Mouse (Mus musculus): ENCODE measurements around the gene Olfr279. TPM values are rescaled to one million over a fixed set of nuclear protein-coding genes. Genes with fewer than 3 reads are reported as not detected.

The Olfr279 gene
- polyA plus RNA-seq, 1 experiment, result 0.48 TPM

DNA sequence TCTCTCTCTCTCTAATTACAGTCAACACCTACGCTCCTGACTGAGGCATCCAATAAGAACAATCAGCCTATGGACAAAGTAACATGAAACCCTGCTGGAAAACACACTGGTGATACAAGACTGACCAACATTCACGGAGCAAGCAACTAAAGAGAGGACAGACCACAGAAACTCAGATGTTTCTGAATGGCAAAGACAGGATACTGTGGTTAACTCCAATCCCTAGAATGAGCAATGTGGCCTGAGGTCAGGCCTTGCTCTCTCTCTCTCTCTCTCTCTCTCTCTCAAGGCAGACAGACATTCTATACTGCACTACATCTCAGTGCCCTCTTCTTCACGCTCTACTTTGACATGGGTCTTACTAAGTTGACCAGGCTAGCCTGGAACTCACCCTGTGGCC lies 29.0 kb downstream of the Olfr279 start:
- peaks cover 11% of the 10 kb centered on the region for H3K36me3 ChIP-seq (ENCODE audit: control insufficient read depth, insufficient read depth, low read length)
- H3K4me1 ChIP-seq (ENCODE audit: control insufficient read depth, insufficient read depth, low read length), result 0 out of 2 replicates have a peak, but pooled peaks cover 2% of the 10 kb centered on the region
- H3K4me3 ChIP-seq (ENCODE audit: control insufficient read depth, low read depth, low read length), result no peak overlapping the region
- no peak overlapping the region for H3K27ac ChIP-seq (ENCODE audit: control insufficient read depth, insufficient read depth, low read depth, low read length)
- no peak for TF ChIP-seq POLR2A (IDR thresholded peaks at IDR 0.05; ENCODE audit: control insufficient read depth, low read depth, low read length)
- no peak for TF ChIP-seq CTCF (IDR thresholded peaks at IDR 0.05; ENCODE audit: control insufficient read depth, insufficient read depth, insufficient replicate concordance, low read depth, low read length)
- no peaks in the 10 kb centered on the region for H3K27me3 ChIP-seq (ENCODE audit: control insufficient read depth, insufficient read depth, low read length)

DNA sequence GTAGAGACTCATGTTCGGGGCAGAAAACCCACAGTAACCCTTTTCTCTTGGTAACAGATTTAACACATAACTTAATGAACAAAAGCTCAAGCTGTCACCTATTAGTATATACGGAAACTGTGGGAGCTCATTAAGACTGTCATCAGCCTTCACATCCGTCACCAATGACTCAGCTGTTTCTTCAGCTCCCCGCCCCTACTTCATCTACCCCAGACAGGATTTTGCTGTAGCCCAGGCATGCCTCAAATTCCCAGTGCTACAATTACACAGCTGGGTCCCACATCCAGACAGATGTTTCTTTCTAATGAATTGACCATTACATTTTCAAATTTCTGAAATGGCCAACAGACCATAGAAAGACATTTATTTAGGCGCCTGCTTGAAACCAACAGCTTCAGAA lies 33.9 kb downstream of the Olfr279 start:
- H3K4me1 ChIP-seq (ENCODE audit: control insufficient read depth, insufficient read depth, low read length), result no peaks in the 10 kb centered on the region
- H3K36me3 ChIP-seq (ENCODE audit: control insufficient read depth, insufficient read depth, low read length), result peaks cover 11% of the 10 kb centered on the region
- H3K4me3 ChIP-seq (ENCODE audit: control insufficient read depth, low read depth, low read length), result no peak overlapping the region
- no peaks in the 10 kb centered on the region for H3K27me3 ChIP-seq (ENCODE audit: control insufficient read depth, insufficient read depth, low read length)
- no peak overlapping the region for H3K27ac ChIP-seq (ENCODE audit: control insufficient read depth, insufficient read depth, low read depth, low read length)
- TF ChIP-seq CTCF (IDR thresholded peaks at IDR 0.05; ENCODE audit: control insufficient read depth, insufficient read depth, insufficient replicate concordance, low read depth, low read length), result no peak
- TF ChIP-seq POLR2A (IDR thresholded peaks at IDR 0.05; ENCODE audit: control insufficient read depth, low read depth, low read length), result no peak

DNA sequence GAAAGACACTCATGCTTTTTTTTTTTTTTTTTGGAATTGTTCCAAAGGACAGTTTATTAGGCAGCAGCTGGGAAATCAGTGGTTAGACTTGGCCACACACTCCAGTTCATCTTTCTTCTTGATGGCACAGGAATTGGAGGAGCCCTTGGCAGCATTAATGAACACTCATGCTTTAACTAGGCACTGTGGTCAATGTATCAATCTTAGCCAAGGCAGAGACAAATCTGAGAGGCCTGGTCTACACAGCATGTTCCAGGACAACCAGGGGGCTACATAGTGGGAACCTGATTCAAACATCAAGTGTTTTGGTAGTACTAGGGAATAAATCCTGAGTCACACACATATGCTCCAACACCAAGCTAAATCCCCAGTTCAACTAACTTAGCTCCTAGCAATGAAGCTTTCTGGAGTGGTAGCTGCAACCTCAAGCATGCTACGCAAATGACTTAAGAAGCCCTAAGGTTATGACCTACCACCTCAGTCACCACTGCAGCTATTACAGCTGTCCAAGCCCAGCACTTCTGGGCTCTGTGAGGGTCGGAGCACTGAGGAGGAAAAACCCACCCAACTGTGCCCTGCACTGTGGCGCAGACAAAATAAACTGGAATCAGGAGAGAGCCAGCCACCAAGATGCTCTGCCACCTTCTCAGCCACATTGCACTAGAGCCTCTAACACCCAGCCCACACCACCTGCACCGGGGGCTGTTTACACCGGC lies 35.0 kb downstream of the Olfr279 start:
- H3K27me3 ChIP-seq (ENCODE audit: control insufficient read depth, insufficient read depth, low read length), result no peaks in the 10 kb centered on the region
- no peak overlapping the region for H3K27ac ChIP-seq (ENCODE audit: control insufficient read depth, insufficient read depth, low read depth, low read length)
- no peak overlapping the region for H3K4me3 ChIP-seq (ENCODE audit: control insufficient read depth, low read depth, low read length)
- H3K36me3 ChIP-seq (ENCODE audit: control insufficient read depth, insufficient read depth, low read length), result peaks cover 11% of the 10 kb centered on the region
- peaks cover under 1% of the 10 kb centered on the region; the same call in 1 of the 2 replicates for H3K4me1 ChIP-seq (ENCODE audit: control insufficient read depth, insufficient read depth, low read length)
- TF ChIP-seq CTCF (IDR thresholded peaks at IDR 0.05; ENCODE audit: control insufficient read depth, insufficient read depth, insufficient replicate concordance, low read depth, low read length) (no peak), POLR2A (IDR thresholded peaks at IDR 0.05; ENCODE audit: control insufficient read depth, low read depth, low read length) (no peak)

DNA sequence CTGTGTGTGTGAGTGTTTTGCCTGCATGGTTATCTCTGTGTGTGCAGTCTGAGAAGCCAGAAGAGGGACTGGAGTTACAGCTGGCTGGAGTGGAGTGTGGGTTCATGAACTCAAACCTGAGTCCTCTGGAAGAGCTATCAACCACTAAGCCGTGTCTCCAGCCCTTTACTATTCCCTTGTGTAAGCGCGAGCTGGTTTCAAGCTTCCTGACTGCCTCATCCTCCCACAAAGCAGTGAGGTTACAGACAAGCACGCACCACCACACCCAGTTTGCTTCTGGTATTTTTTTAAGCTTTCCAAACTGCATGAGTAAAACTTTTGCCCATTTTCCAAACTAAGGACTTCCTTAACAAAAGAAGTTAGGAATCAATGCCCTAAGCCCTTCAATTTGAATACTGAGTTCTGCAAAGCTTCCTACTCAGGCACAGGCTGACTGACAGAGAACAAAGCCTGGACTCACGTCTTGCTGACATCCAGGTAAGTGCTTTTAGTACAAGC lies 35.9 kb downstream of the Olfr279 start:
- peaks cover 6% of the 10 kb centered on the region for H3K4me1 ChIP-seq (ENCODE audit: control insufficient read depth, insufficient read depth, low read length)
- no peak overlapping the region for H3K4me3 ChIP-seq (ENCODE audit: control insufficient read depth, low read depth, low read length)
- H3K27me3 ChIP-seq (ENCODE audit: control insufficient read depth, insufficient read depth, low read length), result no peaks in the 10 kb centered on the region
- peaks cover 8% of the 10 kb centered on the region for H3K36me3 ChIP-seq (ENCODE audit: control insufficient read depth, insufficient read depth, low read length)
- H3K27ac ChIP-seq (ENCODE audit: control insufficient read depth, insufficient read depth, low read depth, low read length), result no peak overlapping the region
- TF ChIP-seq CTCF (IDR thresholded peaks at IDR 0.05; ENCODE audit: control insufficient read depth, insufficient read depth, insufficient replicate concordance, low read depth, low read length) (no peak), POLR2A (IDR thresholded peaks at IDR 0.05; ENCODE audit: control insufficient read depth, low read depth, low read length) (no peak)

DNA sequence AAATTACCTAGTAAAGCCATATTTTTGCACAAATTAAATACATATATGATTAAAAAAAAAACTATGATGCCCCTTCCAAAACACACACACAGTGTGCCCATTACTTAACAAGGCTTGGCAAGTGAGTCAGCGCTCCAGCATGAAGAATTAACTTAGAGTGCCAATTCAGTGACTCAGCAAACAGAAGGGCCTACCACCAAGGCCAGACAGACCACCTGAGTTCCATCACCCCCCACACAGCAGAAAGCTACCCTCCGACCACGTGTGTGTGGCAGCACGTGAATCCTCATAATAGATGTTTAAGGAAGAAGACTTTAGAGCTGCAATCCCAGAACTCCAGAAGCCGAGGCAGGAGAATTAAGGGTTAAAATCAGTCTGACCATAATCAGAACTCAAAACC lies 40.1 kb downstream of the Olfr279 start:
- peaks cover 7% of the 10 kb centered on the region for H3K4me1 ChIP-seq (ENCODE audit: control insufficient read depth, insufficient read depth, low read length)
- no peaks in the 10 kb centered on the region for H3K27me3 ChIP-seq (ENCODE audit: control insufficient read depth, insufficient read depth, low read length)
- H3K4me3 ChIP-seq (ENCODE audit: control insufficient read depth, low read depth, low read length), result peak overlapping the region; percentile 58
- peaks cover 4% of the 10 kb centered on the region for H3K36me3 ChIP-seq (ENCODE audit: control insufficient read depth, insufficient read depth, low read length)
- H3K27ac ChIP-seq (ENCODE audit: control insufficient read depth, insufficient read depth, low read depth, low read length), result no peak overlapping the region
- TF ChIP-seq POLR2A (IDR thresholded peaks at IDR 0.05; ENCODE audit: control insufficient read depth, low read depth, low read length), result no peak
- no peak for TF ChIP-seq CTCF (IDR thresholded peaks at IDR 0.05; ENCODE audit: control insufficient read depth, insufficient read depth, insufficient replicate concordance, low read depth, low read length)

DNA sequence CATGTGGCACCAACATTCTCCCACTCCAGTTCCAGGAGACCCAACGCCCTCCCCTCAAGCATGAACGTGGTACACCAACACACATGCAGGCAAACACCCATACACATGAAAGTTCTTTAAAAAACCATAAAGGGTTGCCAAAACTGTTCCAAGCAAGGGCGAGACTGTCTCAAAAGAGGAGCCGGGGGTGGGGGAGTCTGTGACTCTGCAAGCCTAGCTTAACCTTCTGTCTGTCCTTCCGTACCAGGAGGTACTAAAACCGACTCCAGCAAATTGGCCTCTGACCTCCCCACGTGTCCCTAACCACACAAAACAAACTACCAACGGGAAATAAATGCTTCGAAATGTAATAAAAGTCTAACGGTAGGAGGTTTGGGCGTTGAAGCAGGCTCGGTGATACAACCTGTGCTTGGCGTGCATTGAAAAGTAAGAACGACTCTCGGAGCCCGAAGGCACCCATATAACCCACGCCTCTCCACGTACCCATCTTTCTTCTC lies 40.9 kb downstream of the Olfr279 start:
- Histone ChIP-seq H3K4me1 (ENCODE audit: control insufficient read depth, insufficient read depth, low read length) (peaks cover 7% of the 10 kb centered on the region), H3K27me3 (ENCODE audit: control insufficient read depth, insufficient read depth, low read length) (no peaks in the 10 kb centered on the region), H3K36me3 (ENCODE audit: control insufficient read depth, insufficient read depth, low read length) (peaks cover 2% of the 10 kb centered on the region), H3K27ac (ENCODE audit: control insufficient read depth, insufficient read depth, low read depth, low read length) (peak overlapping the region; percentile 97; the same call in 1 of the 2 replicates), H3K4me3 (ENCODE audit: control insufficient read depth, low read depth, low read length) (peak overlapping the region; percentile 89)
- no peak for TF ChIP-seq CTCF (IDR thresholded peaks at IDR 0.05; ENCODE audit: control insufficient read depth, insufficient read depth, insufficient replicate concordance, low read depth, low read length)
- TF ChIP-seq POLR2A (IDR thresholded peaks at IDR 0.05; ENCODE audit: control insufficient read depth, low read depth, low read length), result no peak

DNA sequence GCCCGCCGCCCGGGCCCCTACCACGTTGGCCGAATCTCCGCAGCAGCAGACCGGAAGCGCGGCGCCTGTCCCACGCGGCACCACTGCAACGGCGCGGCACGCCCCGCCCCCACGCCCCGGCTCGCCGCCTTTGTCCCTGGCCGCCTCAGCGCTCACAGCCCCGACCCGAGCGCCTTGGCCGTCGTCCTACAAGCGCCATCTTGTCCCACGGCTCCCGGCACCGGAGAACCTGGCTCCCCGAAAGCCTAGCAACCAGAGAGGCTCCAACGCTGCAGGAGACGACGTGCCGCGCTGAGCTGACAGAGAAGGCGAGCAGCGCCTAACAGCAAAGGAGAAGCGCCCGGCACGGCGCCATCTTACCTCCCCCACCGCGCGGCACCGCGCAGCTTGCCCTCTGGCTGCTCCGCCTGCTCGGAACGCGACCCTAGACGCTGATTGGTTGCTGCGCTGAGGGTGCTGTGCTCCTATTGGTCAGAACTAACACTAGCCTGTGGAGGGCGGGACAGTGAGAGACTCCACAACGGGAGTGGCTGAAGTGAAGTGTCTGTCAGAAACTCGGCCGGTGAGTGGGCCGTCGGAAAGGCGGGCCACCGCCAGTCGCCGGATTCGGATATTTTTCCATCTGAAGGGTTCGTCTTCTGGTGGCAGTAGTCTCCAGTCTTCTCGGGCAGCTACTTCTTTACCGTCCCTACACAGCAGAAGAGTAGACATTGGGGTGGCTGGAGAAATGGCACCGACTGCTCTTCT lies 41.9 kb downstream of the Olfr279 start, which contains the start of gene Kansl2:
TSS of gene Kansl2 (minus strand) at position 384 of the 747 bp plus-strand sequence.
- Histone ChIP-seq H3K27ac (ENCODE audit: control insufficient read depth, insufficient read depth, low read depth, low read length) (peak within 1 kb of the TSS; percentile 97), H3K4me3 (ENCODE audit: control insufficient read depth, low read depth, low read length) (peak within 1 kb of the TSS; percentile 91), H3K4me1 (ENCODE audit: control insufficient read depth, insufficient read depth, low read length) (peaks cover 7% of the 10 kb centered on the region), H3K27me3 (ENCODE audit: control insufficient read depth, insufficient read depth, low read length) (no peaks in the 10 kb centered on the region), H3K36me3 (ENCODE audit: control insufficient read depth, insufficient read depth, low read length) (peaks cover 2% of the 10 kb centered on the region)
- TF ChIP-seq CTCF (IDR thresholded peaks at IDR 0.05; ENCODE audit: control insufficient read depth, insufficient read depth, insufficient replicate concordance, low read depth, low read length) (no peak), POLR2A (IDR thresholded peaks at IDR 0.05; ENCODE audit: control insufficient read depth, low read depth, low read length) (peak; percentile 98)
